Mouse (Mus musculus) MEL-GATA-1-ER (cell line): ENCODE data around the gene Tmem259.

ENCODE experiments used
- DNase-seq: peaks from one replicate; pipeline ENCODE4 v3.0.0-alpha.2; 2012; ENCODE audit warnings: low read depth; ENCODE audit errors: extremely low read depth

The Tmem259 gene

DNA sequence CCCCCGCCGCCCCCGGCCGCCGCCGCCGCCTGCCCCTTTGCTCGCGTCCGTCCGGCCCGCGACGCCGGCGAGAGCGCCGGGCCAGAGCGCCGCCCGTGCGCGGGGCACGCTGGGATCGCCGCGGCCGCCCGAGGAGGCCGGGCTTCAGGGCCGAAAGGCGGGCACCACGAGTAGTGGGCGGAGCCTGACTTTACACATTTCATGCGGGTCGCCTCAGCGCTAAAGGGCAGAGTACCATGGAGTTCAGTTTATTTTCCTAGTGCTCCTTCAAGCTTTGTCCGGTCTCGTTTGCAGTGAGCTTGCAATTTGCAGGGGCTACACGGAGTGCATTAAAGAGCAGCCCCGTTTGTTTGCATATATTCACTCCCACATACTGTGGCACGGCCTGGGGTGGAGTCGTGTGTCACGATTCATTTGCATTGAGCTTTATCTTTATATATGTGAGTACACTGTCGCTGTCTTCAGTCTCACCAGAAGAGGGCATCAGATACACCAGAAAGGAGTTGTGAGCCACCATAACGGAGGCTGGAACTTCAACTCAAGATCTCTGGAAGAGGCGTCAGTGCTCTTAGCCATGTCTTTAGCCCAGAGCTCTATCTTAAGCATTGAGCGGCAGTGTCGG lies at the start of gene Tmem259:
Gene Tmem259 (minus strand): TSS at position 136 of the 622 bp plus-strand sequence.
- DNase-seq: peak; percentile 93

DNA sequence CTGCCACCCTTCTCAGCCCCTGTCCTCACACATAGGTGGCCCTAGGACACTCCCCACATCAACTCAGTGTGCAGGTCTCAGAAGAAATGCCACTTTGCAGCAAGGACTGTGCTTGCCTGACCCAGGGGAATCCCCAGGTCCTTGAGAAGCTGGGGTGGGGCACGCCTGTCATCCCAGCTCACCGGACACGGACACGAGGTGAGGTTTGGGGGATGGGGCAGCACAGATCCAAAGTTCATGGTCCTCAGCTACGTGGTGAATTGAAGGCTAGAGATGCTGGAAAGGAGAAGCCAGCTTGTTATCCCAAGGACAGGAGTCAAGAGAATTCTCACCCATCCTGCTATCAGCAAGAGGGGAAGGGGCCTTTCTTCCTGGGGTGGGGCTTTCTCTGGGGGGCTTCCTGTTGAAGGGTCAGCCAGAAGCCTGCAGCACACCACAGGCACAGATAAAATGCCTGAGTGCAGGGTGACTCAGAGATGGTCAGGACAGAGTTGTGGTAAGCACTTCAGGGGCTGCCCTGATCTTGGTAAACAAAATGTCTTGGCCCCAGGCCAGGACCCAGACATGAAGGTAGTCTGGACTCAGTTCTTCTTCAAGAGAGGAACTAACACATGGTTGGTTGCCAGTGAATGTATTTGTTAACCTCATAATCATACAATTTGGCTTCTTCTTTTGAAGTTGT lies 48.8 kb upstream of the Tmem259 start:
- DNase-seq: peak; percentile 95

DNA sequence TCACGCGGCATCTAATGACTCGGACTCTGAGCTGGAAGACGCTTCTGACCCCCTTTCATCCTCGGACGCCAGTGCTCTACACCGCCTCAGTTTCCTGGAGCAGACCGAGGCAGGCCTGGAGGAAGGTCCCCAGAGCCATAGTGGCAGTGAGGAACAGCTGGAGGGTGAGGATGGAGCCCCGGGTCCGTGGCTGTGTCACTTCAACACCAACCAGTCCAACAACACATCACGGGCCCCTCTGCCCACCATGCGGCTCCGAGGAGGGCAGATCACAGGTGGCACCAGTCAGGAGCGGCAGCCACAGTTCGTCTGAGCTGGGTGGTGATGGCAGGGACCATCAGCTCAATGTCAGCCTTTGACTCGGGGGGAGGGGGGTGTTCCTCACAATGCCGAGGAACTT lies 46.6 kb upstream of the Tmem259 start:
- DNase-seq: no peak

DNA sequence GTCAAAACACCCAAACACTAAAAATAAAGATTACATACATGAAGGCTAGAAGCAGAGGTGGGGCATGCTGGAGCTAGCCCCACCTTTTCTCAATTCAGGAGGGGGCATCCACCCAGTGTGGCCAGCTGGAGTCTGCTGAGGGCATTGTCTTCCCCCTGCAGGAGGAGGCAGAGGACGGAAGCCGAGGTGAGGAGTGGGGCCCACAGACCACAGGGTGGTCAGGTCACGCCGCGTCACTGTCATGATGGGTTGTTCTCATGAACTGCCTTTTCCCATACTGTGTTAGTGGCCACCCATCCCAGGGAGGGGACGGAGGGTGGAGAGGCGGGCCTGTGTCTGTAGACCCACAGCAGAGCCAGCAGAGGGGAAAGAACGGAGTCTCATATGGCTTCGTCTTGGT lies 46.1 kb upstream of the Tmem259 start:
- DNase-seq: no peak

DNA sequence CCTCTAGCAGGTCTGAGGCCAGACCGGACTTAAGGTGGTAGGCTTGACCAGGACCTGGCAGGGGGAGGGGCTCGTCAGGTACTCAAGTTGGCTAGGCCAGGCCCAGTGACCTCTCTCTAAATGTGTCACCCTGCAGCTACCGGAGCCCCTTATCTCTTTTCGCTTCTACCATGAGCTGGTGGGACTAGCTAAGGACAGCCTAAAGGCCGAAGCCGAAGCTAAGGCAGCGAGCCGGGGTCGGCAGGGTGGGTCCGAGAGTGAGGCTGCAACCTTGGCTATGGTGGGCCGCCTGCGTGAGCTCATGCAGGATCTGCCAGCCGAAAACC lies 44.4 kb upstream of the Tmem259 start:
- no peak for DNase-seq

DNA sequence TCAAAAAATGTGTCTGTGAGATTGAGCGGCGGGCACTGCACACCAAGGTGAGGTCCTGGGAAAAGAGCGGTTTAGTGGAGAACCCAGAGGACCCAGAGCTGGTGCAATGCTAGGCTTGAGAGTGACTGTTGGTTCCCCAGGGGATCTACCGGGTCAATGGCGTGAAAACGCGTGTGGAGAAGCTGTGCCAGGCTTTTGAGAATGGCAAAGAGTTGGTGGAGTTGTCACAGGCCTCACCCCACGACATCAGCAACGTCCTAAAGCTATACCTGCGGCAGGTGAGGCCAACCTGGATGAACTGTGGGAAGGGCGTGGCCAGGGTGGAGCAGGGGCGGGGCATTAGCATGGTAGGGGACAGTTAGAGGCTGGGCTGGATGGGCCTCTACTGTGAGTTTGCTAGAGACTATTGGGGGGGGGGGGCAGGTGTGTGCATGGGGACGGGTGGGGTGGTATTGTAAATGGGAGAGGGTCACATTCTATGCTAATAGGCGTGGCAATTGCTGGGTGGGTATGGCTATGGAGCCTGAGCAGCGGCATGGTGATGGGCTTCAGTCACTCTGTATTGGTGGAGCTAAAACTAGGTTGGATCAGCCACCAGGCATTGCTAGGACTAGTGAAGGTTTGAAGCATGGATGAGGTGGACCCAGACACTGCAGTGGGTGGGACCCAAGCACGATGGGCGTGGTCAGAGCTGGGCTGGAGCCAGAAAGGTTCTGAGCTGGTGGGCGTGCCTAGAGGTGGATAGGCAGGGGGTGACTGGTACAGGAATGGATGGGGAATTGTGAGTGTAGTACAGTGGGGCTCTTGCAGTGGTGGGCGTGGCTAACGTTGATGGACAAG lies 43.8 kb upstream of the Tmem259 start:
- no peak for DNase-seq

DNA sequence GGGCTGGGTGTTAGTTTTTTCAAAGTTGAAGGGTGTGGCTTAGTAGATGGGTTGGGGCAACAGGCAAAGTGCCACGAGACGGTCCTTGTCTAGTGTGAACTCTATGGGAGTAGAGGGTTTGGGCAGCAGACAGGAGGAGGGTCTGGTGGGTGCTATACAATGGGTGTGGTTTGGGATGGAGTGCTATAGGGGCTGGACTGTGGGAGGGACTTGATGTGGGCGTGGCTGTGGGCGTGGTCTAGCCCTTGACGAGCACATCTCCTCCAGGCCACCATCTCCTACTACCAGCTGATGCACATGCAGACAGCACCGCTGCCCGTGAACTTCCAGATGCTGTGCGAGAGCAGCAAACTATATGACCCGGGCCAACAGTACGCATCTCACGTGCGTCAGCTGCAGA lies 41.8 kb upstream of the Tmem259 start:
- no peak for DNase-seq

DNA sequence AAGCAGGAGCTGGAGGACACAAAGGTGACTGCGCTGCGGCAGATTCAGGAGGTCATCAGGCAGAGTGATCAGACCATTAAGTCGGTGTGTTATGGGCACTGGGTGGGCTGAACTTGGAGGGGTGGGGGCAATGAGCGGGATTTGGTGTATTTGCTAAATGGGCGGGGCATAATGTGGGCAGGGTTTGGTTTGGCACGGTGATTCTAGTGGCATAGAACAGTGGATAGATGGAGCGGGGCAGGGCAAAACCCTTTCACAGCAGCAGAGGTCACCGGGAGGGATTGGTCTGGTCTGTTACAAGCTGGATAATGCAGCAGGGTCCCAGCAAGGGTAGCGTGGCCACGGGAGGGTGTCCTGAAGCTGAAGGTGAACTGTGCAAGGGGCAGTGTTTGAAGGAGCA lies 41.3 kb upstream of the Tmem259 start:
- no peak for DNase-seq

DNA sequence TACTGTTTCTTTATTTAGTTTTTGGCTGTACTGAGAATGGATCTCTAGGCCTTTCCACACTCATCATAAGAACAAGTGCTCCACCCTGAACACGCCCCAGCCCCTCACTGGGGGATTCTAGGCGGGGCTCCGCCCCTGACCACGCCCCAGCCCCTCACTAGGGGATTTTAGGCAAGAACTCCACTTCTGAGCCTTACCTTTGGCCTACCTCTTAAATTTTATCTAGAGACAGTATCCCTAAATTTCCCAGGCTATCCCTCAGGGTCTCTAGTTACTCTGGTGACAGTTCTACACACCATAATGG lies 40.9 kb upstream of the Tmem259 start:
- no peak for DNase-seq

DNA sequence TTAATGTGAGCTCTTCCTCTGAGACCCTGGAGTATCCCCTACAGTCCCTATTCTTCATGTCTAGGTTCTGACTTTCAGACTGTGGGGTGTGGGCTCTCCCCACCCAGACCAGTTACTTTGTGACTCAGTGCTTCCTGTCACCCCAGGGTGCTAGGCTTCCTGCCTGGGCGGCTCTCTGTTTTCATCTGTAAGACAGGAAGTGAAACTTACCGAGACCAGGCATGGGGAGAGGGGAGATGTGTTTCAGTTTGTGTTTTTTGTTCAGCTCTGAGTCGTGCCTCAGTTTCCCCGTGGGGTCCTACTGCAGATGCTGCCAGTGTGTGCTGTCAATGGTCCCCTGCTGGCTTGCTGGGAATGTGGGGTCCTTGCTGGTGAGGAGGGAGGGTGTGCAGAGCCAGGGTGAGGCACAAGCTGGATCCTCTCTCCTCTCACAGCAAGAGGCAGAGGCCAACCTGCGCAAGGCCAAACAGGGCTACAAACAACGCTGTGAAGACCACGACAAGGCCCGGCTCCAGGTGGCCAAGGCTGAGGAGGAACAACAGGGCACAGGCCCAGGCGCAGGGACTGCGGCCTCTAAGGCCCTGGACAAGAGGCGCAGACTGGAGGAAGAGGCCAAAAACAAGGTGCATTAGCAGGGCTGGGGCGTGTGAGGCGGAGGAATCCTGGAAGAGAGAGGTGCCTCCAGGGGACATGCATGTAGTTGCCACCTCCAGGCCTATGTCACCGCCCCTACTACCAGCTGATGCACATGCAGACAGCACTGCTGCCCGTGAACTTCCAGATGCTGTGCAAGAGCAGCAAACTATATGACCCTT lies 40.3 kb upstream of the Tmem259 start:
- DNase-seq: no peak

DNA sequence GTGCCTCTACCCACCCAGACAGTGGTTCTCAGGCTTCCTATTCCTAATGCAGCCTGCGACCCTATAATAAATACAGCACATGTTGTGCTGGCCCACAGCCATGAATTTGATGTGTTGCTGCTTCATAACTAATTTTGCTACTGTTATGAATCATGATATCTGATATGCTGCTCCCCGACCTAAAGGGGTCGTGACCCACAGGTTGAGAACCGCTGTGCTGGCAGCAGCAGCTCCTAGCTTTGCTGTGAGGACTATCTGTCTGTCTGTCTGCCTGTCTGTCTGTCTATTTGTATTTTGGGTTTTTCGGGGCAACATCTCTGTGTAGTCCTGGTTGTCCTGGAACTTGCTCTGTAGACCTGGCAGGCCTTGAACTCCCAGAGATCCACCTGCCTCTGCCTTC lies 39.6 kb upstream of the Tmem259 start:
- no peak for DNase-seq

DNA sequence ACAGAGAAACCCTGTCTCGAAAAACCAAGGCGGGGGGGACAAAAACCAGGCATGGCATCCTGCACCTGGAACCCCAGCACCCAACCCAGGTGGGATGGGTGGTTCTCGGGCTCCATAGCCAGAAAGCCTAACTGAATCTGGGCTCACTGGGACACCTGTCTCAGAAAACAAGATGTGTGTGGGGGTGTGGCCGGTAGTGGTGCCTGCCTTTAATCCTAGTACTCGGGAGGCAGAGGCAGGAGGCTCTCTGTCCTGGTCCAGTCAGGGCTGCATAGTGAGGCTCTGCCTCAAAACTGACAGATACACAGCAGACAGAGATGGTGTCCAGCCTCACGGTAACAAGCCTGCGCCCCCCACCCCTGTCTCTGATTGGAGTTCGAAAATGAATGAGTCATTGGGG lies 38.7 kb upstream of the Tmem259 start:
- no peak for DNase-seq

DNA sequence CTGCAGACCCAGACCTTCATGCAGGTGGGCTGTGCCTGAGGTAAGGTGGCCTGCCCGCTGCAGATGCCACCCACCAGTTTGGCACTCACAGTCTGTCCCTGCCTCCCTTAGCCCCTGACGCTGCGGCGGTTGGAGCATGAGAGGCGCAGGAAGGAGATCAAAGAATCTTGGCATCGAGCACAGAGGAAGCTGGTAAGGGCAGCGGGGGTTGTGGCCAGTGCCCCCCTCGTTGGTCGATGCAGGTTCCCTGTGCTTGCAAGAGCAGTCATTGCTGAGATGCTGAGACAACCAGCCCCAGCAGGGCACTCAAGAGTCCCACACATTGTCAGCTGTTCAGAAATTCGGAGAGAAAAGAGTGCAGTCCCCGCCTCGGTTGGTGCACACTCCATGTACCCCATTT lies 38.0 kb upstream of the Tmem259 start:
- no peak for DNase-seq

DNA sequence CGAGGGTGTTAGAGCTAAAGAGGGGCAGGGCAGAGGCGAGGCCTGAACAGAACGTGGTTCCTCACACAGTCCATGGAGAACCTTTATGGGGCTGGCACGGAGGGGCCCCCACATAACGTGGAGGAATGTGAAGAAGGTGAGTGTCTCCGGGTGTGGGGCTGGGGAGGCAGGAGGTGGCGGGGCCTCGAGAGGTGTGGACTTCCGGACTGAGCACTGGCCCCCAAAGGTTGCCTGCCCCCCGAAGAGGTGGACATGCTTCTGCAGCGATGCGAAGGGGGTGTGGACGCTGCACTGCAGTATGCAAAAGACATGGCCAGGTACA lies 37.2 kb upstream of the Tmem259 start:
- DNase-seq: no peak

DNA sequence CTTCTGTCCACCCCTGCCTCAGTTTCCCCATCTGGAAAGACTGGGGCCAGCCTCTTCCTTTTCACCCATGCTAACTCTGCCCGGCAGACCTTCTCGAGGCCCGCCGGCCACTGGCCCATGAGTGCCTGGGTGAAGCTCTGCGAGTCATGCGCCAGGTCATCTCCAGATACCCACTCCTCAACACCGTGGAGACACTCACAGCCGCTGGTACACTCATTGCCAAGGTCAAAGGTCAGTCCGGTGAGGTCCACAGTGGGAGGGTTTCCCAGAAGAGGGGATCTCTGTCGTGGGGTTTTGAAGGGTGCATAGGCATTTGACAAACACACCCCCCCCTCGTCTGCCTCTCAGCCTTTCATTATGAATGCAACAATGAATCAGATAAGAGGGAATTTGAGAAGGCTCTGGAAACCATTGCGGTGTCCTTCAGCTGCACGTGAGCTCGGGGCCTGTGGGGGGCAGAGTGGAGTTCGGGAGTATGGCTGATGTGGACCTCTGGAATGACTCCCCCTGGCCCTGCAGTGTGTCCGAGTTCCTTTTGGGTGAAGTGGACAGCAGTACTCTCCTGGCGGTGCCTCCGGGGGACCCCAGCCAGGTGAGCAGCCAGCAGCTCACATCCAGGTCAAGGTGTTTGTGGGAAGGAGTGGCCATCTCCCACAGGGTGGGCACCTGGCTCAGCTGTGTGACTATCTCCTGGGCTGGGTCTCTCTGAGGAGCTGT lies 36.6 kb upstream of the Tmem259 start:
- no peak for DNase-seq

DNA sequence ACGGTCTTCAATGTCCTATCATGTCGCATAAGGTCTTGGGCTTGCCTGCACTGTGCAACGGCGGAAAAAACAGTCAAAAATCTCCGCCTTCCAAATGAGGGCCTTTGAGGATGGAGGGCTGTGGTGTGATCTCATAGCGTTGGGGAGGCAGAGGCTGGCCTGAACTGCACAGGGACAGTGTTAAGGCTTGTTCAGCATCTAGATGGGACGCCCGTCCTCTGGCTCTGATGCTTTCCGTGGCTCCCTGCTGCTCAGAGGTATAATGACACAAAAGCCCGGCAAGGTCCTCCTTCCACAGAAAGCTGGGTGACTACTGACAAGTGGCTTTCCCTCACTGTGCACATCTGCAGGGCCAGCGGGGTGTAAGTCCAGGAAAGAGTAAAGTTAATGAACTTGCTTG lies 36.1 kb upstream of the Tmem259 start:
- no peak for DNase-seq

DNA sequence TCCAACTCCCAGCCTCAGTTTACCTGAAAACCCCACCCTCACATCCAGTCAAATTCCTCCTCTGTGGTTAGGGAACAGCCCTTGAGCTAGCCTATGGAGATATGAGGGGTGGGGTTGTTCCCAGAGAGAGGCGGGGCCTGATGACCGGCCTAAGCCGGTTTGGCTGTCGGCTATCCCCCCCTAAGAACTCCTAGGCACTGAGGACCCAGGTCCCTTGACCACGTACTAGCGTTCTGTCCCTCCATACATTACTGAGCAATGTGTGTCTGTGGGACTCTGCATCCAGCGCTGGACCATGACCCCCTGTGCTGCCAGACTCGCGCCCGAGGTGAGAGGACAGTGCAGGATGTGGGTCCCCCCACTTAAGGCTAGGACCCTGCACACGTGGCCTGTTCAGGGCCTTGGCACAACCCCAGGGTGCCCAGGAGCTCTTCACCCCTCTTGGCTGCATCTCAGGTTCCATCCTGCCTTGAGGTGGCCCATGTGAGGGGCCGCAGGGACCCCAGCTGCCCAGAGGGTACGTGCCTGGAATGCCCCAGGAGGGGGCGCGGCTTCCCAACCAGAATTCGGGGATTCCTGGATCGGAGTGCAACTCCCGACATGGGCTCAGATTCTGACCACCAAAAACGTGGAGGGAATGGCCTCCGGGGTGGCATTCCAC lies 35.5 kb upstream of the Tmem259 start:
- DNase-seq: no peak

DNA sequence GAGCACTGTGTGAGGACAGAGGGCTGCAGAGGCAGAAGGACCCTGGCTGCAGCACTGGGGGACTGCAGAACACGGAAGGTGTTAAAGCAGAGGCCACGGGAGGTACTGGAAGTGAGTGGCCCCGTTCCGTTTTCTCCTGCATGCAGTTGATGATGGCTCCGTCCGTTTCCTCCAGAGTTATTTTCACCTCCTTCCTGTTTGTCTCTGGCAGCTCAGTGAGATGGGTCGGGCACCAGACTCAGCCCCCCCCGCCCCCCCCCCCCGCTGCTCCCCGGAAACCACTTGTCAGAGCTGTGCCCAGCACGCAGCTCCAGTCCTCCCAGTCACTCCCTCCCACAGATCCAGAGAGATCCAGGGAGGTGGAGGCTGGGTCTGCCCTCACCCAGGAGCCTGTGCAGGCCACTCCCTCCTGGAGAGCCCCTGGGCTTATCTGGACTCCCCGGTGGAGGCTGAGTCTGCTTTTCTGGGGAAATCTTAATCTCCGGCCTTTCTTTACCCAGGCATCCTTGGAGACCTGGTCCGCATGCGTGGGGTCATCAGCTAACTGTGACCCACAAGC lies 34.7 kb upstream of the Tmem259 start:
- no peak for DNase-seq

DNA sequence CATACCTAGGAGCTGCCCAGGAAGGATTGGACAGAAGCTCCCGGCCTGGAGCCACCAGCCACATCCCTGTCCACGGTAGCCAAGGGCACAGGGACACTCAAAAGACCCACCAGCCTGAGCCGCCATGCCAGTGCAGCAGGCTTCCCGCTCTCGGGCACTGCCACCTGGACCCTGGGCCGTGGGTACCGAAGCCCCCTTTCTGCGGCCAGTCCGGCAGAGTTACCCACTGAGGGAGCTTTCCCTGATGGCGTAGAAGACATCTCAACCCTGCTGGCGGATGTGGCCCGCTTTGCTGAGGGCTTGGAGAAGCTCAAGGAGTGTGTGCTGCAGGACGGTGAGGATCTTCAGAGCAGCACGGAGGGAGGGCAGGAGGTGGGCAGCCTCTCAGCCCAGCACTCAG lies 33.6 kb upstream of the Tmem259 start:
- DNase-seq: no peak

DNA sequence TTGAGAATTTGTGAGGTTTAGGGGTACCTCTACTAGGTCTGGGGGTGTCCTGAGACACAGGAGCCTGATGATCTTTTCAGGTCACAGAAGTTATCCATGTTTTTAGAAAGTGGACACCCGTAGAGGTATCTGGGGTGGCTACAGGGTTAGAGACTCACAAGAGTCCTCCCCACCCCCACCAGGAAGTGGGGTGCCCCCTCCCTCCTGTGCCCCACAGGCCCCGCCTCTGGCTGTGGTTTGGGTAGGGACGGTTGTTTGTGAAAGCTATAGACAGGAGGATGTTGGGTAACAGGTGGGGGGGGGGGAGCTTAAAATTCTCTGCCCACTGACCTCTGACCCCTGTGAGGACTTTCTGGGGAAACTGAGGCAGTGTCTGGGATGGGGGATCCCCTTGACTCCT lies 33.2 kb upstream of the Tmem259 start:
- DNase-seq: no peak

DNA sequence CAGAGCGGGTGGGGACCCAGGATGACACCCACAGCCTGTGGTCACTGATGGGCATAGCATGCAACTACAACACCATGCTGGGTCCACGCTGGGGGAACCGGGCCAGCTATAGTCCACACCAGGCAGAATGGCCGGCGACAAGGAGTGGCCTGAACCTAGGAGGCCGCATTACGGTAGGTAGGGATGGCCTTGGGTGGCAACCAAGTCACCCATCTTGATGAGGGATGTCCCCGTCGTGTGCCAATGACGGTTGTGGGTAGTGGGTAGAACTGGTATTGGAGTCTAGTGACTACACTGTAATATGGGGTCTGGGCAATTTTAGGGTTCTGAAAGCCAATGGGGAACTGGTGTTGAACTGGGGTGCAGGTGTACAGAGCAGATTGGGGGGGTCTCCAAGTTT lies 32.8 kb upstream of the Tmem259 start:
- no peak for DNase-seq
